Mouse (Mus musculus) erythroid progenitor cell, adult 5-6 weeks (primary cell): ENCODE measurements at regions not wholly inside any gene's neighbourhood (a gene's known extent, or its start where the extent isn't known, plus 50 kb on each side); places are given as distances from the start of the nearest gene placed in this dataset.

Experiments
- ATAC-seq: replicated peaks from 2 replicates; pipeline ENCODE4 v1.8.0; 2016; ENCODE audit warnings: moderate number of reproducible peaks, mild to moderate bottlenecking, moderate TSS enrichment, inconsistent platforms; ENCODE audit not compliant: poor library complexity, low FRiP score, severe bottlenecking

GRCm38 (mm10) chr16:73835715-73836440, 575.7 kb downstream of the Robo2 start:
- 0 out of 2 replicates have a peak, but pooled peaks have one; percentile 34 for ATAC-seq

- ATAC-seq, result peak; percentile 99
These were observed 590.0 kb downstream of the Robo2 start for GRCm38 (mm10) chr16:73821387-73822338.

- 0 out of 2 replicates have a peak, but pooled peaks have one; percentile 42 for ATAC-seq
These were observed 607.1 kb downstream of the Robo2 start for GRCm38 (mm10) chr16:73804572-73804971.

GRCm38 (mm10) chr16:73796528-73797171, 615.0 kb downstream of the Robo2 start:
- ATAC-seq, result no peak

DNA sequence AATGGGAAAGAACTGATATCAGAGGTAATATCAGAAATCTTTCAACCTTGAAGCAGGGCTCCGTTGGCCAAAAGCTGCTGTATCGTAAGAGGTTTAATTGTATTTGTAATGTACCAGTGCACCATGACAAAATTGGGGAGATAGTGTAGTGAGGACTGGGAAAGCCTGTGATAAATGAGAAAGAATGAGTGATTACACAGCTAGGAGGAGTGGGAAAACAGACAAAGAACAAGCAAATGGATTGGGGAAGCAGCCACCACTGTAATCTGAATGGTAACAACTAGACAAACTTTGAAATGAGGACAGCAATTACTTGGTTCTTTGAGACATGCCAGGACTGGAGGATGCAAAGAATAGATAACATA, 626.6 kb downstream of the Robo2 start:
- ATAC-seq, result no peak

- ATAC-seq, result no peak
These were observed 627.1 kb downstream of the Robo2 start for GRCm38 (mm10) chr16:73784296-73785073.

DNA sequence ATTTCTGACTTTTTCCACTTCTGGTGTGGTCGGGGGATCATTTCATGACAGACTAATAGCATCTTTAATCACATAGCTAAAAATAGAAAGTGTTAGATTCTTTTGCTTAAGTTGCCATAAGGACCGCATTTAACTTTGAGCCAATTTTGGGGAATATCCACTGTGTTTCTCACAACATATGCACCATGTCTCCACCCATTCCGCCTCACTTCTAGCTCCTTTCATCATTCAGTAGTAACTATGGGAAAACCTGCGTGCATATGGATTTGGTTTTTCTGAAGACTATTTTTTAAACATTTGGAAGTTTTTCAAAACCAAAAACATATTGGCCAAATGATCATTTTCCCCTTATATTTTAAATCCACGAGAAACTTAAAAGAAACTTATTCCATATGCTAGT, 639.2 kb downstream of the Robo2 start:
- ATAC-seq, result no peak

DNA sequence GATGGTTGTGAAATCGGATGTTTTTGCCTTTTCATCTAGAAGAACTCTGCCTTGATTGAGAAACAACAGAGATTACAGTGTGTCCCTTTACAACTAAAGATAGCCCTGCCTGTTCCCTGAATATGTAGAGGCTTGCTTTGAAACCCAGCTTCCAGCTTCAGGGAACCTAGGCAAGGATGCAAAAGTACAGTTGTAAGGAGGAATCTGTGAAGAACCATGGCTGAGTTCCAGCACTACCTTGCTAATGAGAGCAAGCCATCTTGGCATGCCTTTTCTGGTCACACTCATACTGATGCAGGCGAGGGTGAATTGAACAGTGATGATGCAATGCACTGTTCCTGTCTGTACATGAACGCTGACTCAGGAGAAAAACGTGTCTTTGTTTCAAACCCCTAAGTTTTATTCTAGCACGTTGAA, 641.2 kb downstream of the Robo2 start:
- ATAC-seq, result no peak

DNA sequence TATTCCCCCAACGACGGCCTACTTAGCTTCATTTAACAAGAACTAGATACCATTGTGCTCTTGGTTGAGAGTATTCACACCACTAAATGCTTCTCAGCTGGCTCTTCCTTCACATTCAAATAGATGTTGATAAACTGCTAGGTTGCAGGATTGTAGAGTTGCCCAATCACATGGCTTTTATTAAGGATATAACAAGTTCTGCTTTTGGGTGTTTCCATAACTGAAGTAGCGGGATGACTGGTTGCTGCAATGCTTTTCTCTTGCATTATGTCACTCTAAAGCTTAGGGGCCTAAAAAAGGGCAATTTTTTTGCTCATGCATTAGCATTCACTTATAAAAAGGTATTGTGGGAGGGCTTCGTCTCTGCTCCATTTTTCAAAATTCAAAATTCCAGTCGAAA, 641.9 kb downstream of the Robo2 start:
- ATAC-seq, result no peak

- ATAC-seq, result no peak
These were observed 642.9 kb downstream of the Robo2 start for GRCm38 (mm10) chr16:73768706-73769105.

DNA sequence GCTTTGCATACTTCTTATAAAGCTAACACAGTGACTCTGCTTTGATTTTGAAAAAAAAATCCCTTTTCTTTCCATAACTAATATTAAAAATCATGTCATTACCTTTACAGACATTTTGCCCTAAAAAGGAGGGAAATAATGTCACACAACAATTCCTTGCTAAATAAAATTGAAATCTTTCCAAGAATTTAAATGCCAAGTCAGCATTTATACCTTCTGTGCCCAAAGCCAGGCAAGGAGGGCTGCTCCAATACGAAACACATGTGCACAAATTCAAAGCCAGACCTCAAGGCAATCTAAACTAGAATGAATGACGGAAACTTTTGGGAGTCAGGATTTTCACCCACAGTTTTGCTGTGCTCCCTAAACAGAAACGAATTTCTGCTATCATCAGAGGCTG, 646.4 kb downstream of the Robo2 start:
- no peak for ATAC-seq

DNA sequence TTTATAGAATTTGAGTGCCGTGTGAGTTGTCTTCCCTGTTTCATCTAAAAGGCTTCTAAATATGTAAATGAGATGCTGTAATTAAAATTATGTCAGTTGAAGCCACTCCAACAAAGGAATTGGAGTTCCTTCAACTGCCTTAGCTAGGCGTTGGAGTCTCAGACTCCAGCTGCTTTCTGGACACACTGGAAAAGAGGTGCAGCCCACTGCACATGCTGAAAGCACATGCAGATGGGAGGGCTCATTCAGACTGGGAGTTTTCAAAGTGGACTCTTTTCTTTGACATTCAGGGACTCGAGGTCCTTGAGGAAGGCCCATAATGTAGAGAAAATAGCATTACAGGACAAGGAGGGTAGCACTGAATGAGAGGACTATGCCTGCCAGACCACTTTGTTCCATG, 650.7 kb downstream of the Robo2 start:
- ATAC-seq, result no peak

GRCm38 (mm10) chr16:73758872-73759271, 652.8 kb downstream of the Robo2 start:
- no peak for ATAC-seq

DNA sequence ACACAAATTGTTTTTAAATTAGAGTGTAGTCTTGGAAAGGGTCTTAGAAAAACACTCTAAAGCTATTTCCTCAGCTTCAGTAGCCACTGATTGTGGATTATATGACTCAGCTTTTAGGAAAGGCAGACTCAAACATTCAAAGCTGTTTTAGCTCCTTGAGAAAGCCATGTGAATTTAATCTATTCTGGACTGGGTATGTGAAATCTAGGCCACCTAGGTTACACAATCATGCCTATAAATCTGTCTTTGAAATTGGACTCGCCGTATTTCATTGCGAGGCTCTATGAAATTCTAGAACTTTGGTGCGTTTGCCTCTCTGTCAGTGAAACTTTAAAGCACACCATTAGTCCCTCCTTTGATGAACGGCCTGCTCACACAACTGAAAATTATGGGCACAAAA, 657.3 kb downstream of the Robo2 start:
- ATAC-seq, result no peak

DNA sequence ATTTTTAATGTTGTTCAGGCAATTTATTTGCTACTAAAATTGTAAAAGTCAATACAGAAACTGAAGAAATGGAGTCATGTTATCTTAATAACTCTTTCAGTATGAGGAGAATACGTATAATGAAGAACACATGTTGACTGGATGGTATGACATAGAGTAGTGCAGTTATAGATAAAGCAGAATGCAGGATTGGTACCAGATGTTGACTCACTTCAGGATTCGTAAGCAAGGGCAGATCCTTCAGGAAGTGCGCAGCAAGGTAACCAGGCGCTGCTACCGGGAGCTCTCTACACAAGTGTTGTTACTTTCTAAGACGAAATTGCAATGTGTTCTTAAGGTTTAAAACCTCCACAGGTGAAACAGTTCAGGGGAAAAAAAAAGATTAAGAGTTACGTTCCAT, 683.3 kb downstream of the Robo2 start:
- ATAC-seq, result no peak

DNA sequence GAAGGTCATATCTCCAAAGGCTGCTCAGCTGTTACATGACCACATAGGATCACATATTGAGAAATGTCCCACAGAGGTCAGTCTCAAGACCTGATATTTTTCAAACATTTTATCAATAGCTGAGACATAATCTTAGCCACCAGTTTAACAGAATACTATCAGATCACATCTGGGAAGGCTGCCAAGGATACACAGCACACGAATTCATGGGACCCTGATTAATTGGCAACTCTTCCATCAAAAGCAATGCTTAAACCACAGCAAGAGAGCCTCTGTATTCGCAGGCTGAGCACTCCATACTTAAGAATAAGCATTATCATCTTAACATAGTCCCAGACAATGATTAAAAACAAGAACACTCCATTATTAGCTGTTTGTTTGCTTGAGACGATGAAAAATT, 691.9 kb downstream of the Robo2 start:
- ATAC-seq, result no peak

- no peak for ATAC-seq
These were observed 695.3 kb downstream of the Robo2 start for GRCm38 (mm10) chr16:73716301-73716700.

- no peak for ATAC-seq
These were observed 704.6 kb downstream of the Robo2 start for GRCm38 (mm10) chr16:73707051-73707450.

DNA sequence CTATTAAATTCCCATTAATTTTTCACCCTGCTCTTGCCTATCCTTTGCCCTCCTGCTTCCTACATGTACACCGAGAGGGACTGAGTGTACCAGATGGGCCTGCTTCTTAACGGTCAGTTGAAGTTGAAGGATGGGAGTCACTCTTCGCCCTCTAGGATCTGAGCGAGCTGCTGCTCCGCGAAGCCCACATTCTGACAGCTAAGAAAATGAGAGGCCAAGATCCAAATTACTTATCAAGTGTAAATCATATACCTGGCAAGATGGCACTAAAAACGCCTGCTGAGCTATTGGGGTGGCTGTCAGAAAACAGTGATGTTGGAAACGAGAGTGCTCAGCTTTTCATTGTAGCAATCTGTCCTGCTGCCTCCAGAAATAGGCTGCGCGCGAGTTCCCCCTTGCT, 722.4 kb downstream of the Robo2 start:
- ATAC-seq, result no peak

DNA sequence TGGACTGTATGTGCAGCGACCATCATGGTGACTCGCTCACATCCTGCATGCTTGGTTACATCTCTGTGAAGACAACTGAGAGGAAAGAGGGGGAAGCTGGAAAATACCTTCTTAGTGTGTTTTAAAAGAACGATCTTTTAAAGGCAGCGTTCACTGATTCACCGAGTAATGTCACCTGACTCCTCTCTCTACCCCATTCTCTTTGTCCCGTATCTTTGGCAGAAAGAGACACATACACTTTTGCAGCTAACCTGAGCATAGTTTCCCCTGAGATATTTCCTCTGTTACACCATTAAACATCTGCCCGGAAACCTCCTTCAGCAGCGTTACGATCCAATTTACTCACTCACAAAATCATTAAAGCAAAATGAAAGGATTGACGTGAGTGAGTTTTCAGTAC, 731.8 kb downstream of the Robo2 start:
- no peak for ATAC-seq
